Mouse (Mus musculus): ENCODE measurements around the gene Rplp1. TPM values are rescaled to one million over a fixed set of nuclear protein-coding genes. Genes with fewer than 3 reads are reported as not detected.

Rplp1 gene
- total and polyA plus RNA-seq, 2 experiments from 2014 or later = 983 to 3,080 TPM

DNA sequence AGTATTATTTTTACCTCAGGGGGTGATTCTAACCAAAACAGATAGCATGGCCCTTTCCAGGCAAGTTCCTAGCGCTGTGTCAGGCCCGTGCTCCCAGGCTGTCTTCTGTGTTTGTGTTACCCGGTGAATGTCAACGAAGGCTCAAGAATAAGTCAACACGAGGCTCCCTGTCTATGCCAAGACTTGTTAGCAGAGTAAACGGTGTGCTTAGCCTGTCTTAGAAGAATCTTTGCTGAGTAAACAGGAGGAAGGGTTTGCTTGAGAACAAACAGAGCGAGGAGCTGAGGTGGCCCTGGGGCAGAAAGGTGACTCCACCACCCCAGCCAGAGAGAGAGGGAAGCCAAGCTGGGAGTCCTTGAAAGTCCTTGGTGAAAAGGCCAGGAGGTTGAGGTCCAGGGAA lies 10.1 kb downstream of the Rplp1 start:
- no peaks in the 10 kb centered on the region for H3K9me3 ChIP-seq (ENCODE audit: low read length)
- H3K4me1 ChIP-seq (ENCODE audit: insufficient read depth, low read length) = peaks cover 6% of the 10 kb centered on the region; the same call in 1 of the 2 replicates
- ATAC-seq (ENCODE audit: low FRiP score) (no peak), DNase-seq (ENCODE audit: low spot score) (no peak)
- H3K36me3 ChIP-seq (ENCODE audit: insufficient read depth, low read length) = no peaks in the 10 kb centered on the region
- no peak overlapping the region for H3K4me2 ChIP-seq (ENCODE audit: low read depth, low read length, poor library complexity, severe bottlenecking)
- no peak overlapping the region for H3K4me3 ChIP-seq (ENCODE audit: low read depth, low read length)
- WGBS = 66% methylated on average over 7 of the region's 7 CpGs
- no peak overlapping the region for H3K9ac ChIP-seq (replicated peaks; ENCODE audit: low read length, poor library complexity, severe bottlenecking)
- TF ChIP-seq CTCF (IDR thresholded peaks at IDR 0.05) = no peak
- H3K27ac ChIP-seq (ENCODE audit: low read depth, low read length) = no peak overlapping the region
- H3K27me3 ChIP-seq (ENCODE audit: insufficient read depth, low read length) = no peaks in the 10 kb centered on the region

GRCm38 (mm10) chr9:61902445-61902844 lies 11.9 kb downstream of the Rplp1 start:
- Histone ChIP-seq H3K4me3 (ENCODE audit: low read depth, low read length) (no peak overlapping the region), H3K9me3 (ENCODE audit: low read length) (no peaks in the 10 kb centered on the region), H3K36me3 (ENCODE audit: insufficient read depth, low read length) (no peaks in the 10 kb centered on the region), H3K27me3 (ENCODE audit: insufficient read depth, low read length) (peaks cover 3% of the 10 kb centered on the region; the same call in 1 of the 2 replicates), H3K27ac (ENCODE audit: low read depth, low read length) (no peak overlapping the region), H3K9ac (replicated peaks; ENCODE audit: low read length, poor library complexity, severe bottlenecking) (0 out of 2 replicates have a peak overlapping the region, but pooled peaks have one; percentile 5), H3K4me1 (ENCODE audit: insufficient read depth, low read length) (peaks cover 6% of the 10 kb centered on the region; the same call in 1 of the 2 replicates), H3K4me2 (ENCODE audit: low read depth, low read length, poor library complexity, severe bottlenecking) (no peak overlapping the region)
- ATAC-seq (ENCODE audit: low FRiP score) (peak; percentile 64; the same call in 1 of the 2 replicates), DNase-seq (ENCODE audit: low spot score) (peak; percentile 78)
- WGBS = 22% methylated on average over 9 of the region's 9 CpGs
- no peak for TF ChIP-seq CTCF (IDR thresholded peaks at IDR 0.05)

DNA sequence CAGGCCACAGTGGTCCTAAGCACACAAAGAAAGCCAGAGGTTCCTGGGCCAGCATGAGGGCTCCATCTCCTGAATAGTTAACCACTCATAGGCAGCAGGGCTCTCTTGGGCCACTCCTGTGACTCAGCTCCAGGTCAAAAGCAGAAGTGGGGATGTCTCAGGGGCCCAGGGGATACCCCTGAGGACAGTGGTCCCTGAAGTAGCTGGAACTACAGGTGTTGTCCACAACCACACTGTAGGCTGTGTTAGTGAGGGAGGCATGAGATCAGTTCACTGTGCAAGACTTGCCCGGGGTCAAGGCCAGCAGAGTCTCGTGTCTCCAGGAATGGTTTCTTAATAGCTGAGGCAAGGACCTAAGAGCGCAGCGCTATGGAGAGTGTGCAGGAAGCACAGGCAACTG lies 12.8 kb downstream of the Rplp1 start:
- Histone ChIP-seq H3K27me3 (ENCODE audit: insufficient read depth, low read length) (peaks cover 3% of the 10 kb centered on the region; the same call in 1 of the 2 replicates), H3K27ac (ENCODE audit: low read depth, low read length) (no peak overlapping the region), H3K36me3 (ENCODE audit: insufficient read depth, low read length) (no peaks in the 10 kb centered on the region), H3K4me2 (ENCODE audit: low read depth, low read length, poor library complexity, severe bottlenecking) (no peak overlapping the region), H3K4me3 (ENCODE audit: low read depth, low read length) (no peak overlapping the region), H3K9me3 (ENCODE audit: low read length) (no peaks in the 10 kb centered on the region), H3K9ac (replicated peaks; ENCODE audit: low read length, poor library complexity, severe bottlenecking) (no peak overlapping the region), H3K4me1 (ENCODE audit: insufficient read depth, low read length) (peaks cover 6% of the 10 kb centered on the region; the same call in 1 of the 2 replicates)
- WGBS = 86% methylated on average over 4 of the region's 4 CpGs
- ATAC-seq (ENCODE audit: low FRiP score) (no peak), DNase-seq (ENCODE audit: low spot score) (no peak)
- TF ChIP-seq CTCF (IDR thresholded peaks at IDR 0.05) = no peak

DNA sequence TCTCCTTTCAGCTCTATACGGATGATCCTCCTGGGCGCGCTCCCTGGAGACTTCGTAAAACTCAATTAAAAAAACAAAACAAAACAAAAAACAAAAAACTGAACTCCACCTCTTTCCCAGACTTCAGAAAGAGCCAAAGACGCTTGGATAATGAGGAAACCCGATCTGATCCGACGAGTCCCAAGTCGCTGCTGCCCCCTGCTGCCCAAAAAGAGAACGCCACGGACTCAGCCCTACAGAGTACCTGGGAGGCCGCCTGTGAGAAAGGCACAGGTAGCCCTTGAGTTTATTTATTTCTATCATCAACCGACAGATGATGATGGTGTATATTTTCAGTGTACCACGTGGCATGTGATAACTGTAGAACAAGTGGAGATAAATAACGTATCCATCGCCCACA lies 14.5 kb downstream of the Rplp1 start:
- peak; percentile 89 for DNase-seq (ENCODE audit: low spot score)
- peak; percentile 94 for TF ChIP-seq CTCF (IDR thresholded peaks at IDR 0.05)
- H3K27ac ChIP-seq (ENCODE audit: low read depth, low read length) = no peak overlapping the region
- peaks cover 6% of the 10 kb centered on the region; the same call in 1 of the 2 replicates for H3K4me1 ChIP-seq (ENCODE audit: insufficient read depth, low read length)
- no peaks in the 10 kb centered on the region for H3K9me3 ChIP-seq (ENCODE audit: low read length)
- peak overlapping the region; percentile 13 for H3K4me2 ChIP-seq (ENCODE audit: low read depth, low read length, poor library complexity, severe bottlenecking)
- no peaks in the 10 kb centered on the region for H3K36me3 ChIP-seq (ENCODE audit: insufficient read depth, low read length)
- 6% methylated on average over 16 of the region's 16 CpGs for WGBS
- no peak overlapping the region for H3K9ac ChIP-seq (replicated peaks; ENCODE audit: low read length, poor library complexity, severe bottlenecking)
- H3K27me3 ChIP-seq (ENCODE audit: insufficient read depth, low read length) = peaks cover 3% of the 10 kb centered on the region; the same call in 1 of the 2 replicates
- no peak for ATAC-seq (ENCODE audit: low FRiP score)
- H3K4me3 ChIP-seq (ENCODE audit: low read depth, low read length) = no peak overlapping the region

- peak; percentile 95 for TF ChIP-seq CTCF (IDR thresholded peaks at IDR 0.05)
- H3K27ac ChIP-seq (ENCODE audit: low read depth, low read length) = no peak overlapping the region
- DNase-seq (ENCODE audit: low spot score) (peak; percentile 88), ATAC-seq (ENCODE audit: low FRiP score) (no peak)
- no peak overlapping the region for H3K4me3 ChIP-seq (ENCODE audit: low read depth, low read length)
- H3K36me3 ChIP-seq (ENCODE audit: insufficient read depth, low read length) = no peaks in the 10 kb centered on the region
- H3K4me2 ChIP-seq (ENCODE audit: low read depth, low read length, poor library complexity, severe bottlenecking) = no peak overlapping the region
- 0% methylated on average over 7 of the region's 8 CpGs for WGBS
- peaks cover 3% of the 10 kb centered on the region; the same call in 1 of the 2 replicates for H3K27me3 ChIP-seq (ENCODE audit: insufficient read depth, low read length)
- no peak overlapping the region for H3K9ac ChIP-seq (replicated peaks; ENCODE audit: low read length, poor library complexity, severe bottlenecking)
- H3K9me3 ChIP-seq (ENCODE audit: low read length) = no peaks in the 10 kb centered on the region
- H3K4me1 ChIP-seq (ENCODE audit: insufficient read depth, low read length) = peaks cover 6% of the 10 kb centered on the region; the same call in 1 of the 2 replicates
These were observed 15.9 kb downstream of the Rplp1 start for GRCm38 (mm10) chr9:61898401-61898800.

- no peak for TF ChIP-seq CTCF (IDR thresholded peaks at IDR 0.05)
- Histone ChIP-seq H3K4me3 (ENCODE audit: low read depth, low read length) (no peak overlapping the region), H3K27ac (ENCODE audit: low read depth, low read length) (no peak overlapping the region), H3K9me3 (ENCODE audit: low read length) (no peaks in the 10 kb centered on the region), H3K9ac (replicated peaks; ENCODE audit: low read length, poor library complexity, severe bottlenecking) (no peak overlapping the region), H3K36me3 (ENCODE audit: insufficient read depth, low read length) (no peaks in the 10 kb centered on the region), H3K27me3 (ENCODE audit: insufficient read depth, low read length) (peaks cover 3% of the 10 kb centered on the region; the same call in 1 of the 2 replicates), H3K4me1 (ENCODE audit: insufficient read depth, low read length) (no peaks in the 10 kb centered on the region; the same call in 1 of the 2 replicates), H3K4me2 (ENCODE audit: low read depth, low read length, poor library complexity, severe bottlenecking) (no peak overlapping the region)
- ATAC-seq (ENCODE audit: low FRiP score) (no peak), DNase-seq (ENCODE audit: low spot score) (no peak)
- WGBS = 73% methylated on average over 8 of the region's 8 CpGs
These were observed 19.3 kb downstream of the Rplp1 start for GRCm38 (mm10) chr9:61895014-61895413.

Data from midbrain, postnatal 0 days (tissue).